1 mouse cellular context compared by ENCODE assay signal in the genomic region with DNA sequence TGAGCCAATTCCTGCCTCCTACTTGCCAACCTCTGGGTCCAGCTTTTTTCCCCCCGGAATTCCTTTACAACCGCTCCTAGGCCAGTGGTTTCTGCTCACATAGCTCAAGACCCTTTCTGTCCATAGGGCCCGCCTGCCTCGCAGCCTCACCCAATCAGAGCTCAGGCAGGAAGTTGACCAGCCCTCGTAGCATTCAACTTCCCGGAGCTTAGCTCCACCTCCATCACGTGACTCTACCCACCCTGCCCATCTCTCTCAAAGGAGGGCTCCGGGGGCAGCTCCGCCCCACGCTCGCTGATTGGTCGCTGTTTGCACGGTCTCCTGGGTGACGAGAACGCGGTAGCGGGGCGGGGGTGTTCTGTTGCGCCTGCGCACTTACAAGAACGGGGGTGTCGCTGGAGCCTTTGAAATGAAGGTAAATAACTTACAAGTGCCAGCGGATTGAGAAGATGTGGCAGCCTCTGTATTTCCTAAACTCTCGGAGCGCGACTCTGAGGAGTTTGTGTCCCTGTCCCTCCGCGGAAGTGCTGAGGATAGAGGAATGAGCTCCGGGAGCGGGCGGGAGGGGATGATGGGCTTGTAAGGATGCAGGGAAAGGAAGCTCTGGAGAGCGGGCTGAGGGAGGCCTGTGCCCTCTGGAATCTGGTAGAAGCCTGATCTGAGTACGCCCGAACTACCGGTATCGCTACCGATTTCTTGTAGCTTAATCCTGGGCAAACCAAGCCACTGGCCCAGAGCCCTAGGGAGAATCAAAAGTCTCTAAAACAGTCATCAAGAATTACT.
TF ChIP-seq lines count a peak whose summit lies in the region.

A gene (plus strand): TSS at position 351 of the 783 bp plus-strand sequence.

TF ChIP-seq in MEL, 35 proteins besides CTCF, POLR2A, EP300 and RAD21 (continued from another document):
- TF ChIP-seq SIN3A (IDR thresholded peaks at IDR 0.05; ENCODE audit: low read length) = peak; percentile 74; the same call in 1 of the 2 replicates
- TF ChIP-seq UBTF (IDR thresholded peaks at IDR 0.05; ENCODE audit: borderline replicate concordance, insufficient read depth, low read depth, low read length) = no peak
- TF ChIP-seq HCFC1 (IDR thresholded peaks at IDR 0.05; ENCODE audit: low read depth, low read length) = peak; percentile 78
- peak; percentile 72 for TF ChIP-seq ELF1 (IDR thresholded peaks at IDR 0.05; ENCODE audit: low read depth, low read length)
- TF ChIP-seq MAX (IDR thresholded peaks at IDR 0.05; ENCODE audit: low read length) = peak; percentile 97
- TF ChIP-seq GATA1 (IDR thresholded peaks at IDR 0.05; ENCODE audit: low read depth, low read length) = no peak
- no peak; the same call in 1 of the 2 replicates for TF ChIP-seq MYC (IDR thresholded peaks at IDR 0.05; ENCODE audit: low read depth, low read length)
- peak; percentile 69 for TF ChIP-seq TBP (IDR thresholded peaks at IDR 0.05; ENCODE audit: low read depth, low read length)
- TF ChIP-seq POLR2AphosphoS2 (IDR thresholded peaks at IDR 0.05; ENCODE audit: low read length) = peak; percentile 58; the same call in 1 of the 2 replicates
- no peak for TF ChIP-seq E2F4 (IDR thresholded peaks at IDR 0.05; ENCODE audit: borderline replicate concordance, low read depth, low read length)
- peak; percentile 89 for TF ChIP-seq NRF1 (IDR thresholded peaks at IDR 0.05; ENCODE audit: insufficient read depth, low read depth, low read length, poor library complexity, severe bottlenecking)
- TF ChIP-seq MAFK (IDR thresholded peaks at IDR 0.05; ENCODE audit: borderline replicate concordance, low read depth, low read length) = no peak
- 0 out of 2 replicates have a peak, but pooled peaks have one; percentile 28 for TF ChIP-seq ZNF384 (IDR thresholded peaks at IDR 0.05; ENCODE audit: low read depth, low read length)
- peak; percentile 100 for TF ChIP-seq USF1 (IDR thresholded peaks at IDR 0.05; ENCODE audit: low read depth, low read length)
